Mouse (Mus musculus) kidney, adult 2 months (tissue): ENCODE measurements around the gene Mtg2.

Source experiments
- CTCF ChIP-seq: fragments of 200-500 bp; conservative IDR thresholded peaks from 2 replicates; pipeline ENCODE4 v1.5.1; 2011; ENCODE audit warnings: low read depth, mild to moderate bottlenecking, control low read depth, low read length, moderate library complexity, mixed read lengths; ENCODE audit not compliant: insufficient read depth, insufficient read length
- POLR2A ChIP-seq: fragments of 200-500 bp; IDR thresholded peaks from one replicate; pipeline ENCODE4 v1.6.1; 2011; ENCODE audit warnings: low read depth, low read length, control low read depth

- TF ChIP-seq CTCF (no peak), POLR2A (no peak)
Measured at GRCm38 (mm10) chr2:180083063-180083462, 12.7 kb downstream of the Mtg2 start.
